8 mouse cellular contexts compared by ENCODE assay signal in the genomic region with DNA sequence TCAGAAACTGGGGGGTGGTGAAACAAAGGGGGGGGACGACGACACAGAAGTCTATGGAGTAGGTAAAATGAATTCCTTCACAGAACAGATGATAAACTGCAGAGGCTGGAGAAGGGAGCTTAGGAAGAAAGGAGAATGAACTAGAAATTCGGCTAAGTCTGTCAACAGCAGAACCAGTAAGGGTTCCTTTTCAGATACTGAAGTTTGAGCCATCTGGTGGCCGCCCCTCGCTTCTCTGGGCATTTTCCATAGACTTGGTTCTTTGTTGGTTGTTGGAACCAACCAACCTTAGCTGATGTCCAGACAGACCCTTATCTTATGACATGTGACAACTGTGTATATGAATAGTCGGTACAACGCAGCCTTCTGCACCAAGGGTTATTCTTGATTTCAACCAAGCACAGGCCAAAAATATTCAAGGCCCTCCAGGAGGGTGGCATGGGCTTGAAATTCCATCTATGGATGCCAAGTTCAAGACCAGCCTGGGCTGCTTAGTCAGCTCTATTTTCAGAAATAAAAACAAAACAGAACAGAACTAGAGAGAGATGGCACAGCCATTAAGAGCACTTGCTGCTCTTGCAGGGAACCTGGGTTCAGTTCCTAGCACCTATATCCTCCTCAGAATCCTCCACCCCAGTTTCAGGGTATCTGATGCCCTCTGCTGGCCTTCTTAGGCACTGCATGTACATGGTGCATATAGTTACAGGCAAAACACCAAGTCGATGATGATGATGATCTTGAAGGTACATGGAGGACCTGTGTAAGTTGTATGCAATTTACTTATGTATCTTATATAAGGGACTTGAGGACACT. TPM values are rescaled to one million over a fixed set of nuclear protein-coding genes. Genes with fewer than 3 reads are reported as not detected.
DNase-seq lines count a peak whose midpoint lies in the region; ATAC-seq lines count a peak whose summit lies in the region.

No protein-coding gene starts in this region.

- H3K4me1 ChIP-seq in kidney, embryonic 15.5 days: peaks cover 60% of the 10 kb centered on the region
- H3K4me1 ChIP-seq in heart, embryonic 14.5 days (ENCODE audit: control insufficient read depth in 2 of 2, insufficient read depth in 2 of 2, low read length in 2 of 2): peaks cover 15 to 49% of the 10 kb centered on the region in 2 experiments
- peaks cover 49% of the 10 kb centered on the region for H3K4me1 ChIP-seq in liver, embryonic 11.5 days (replicated peaks; ENCODE audit: control insufficient read depth, insufficient read depth, low read length)
- peaks cover 44% of the 10 kb centered on the region for H3K4me1 ChIP-seq in neural tube, embryonic 14.5 days (ENCODE audit: control insufficient read depth, insufficient read depth, low read length)

- H3K36me3 ChIP-seq in kidney, embryonic 15.5 days: peaks cover 28% of the 10 kb centered on the region
- H3K36me3 ChIP-seq in heart, embryonic 14.5 days (ENCODE audit: control insufficient read depth, insufficient read depth, low read length): peaks cover 51% of the 10 kb centered on the region
- H3K36me3 ChIP-seq in liver, embryonic 11.5 days (ENCODE audit: control insufficient read depth, insufficient read depth, low read length): peaks cover 4% of the 10 kb centered on the region; the same call in 1 of the 2 replicates
- peaks cover 16% of the 10 kb centered on the region for H3K36me3 ChIP-seq in neural tube, embryonic 14.5 days (ENCODE audit: control insufficient read depth, insufficient read depth, low read length)

- ATAC-seq in kidney, embryonic 15.5 days (replicated peaks; ENCODE audit: low FRiP score): no peak
- no peak for ATAC-seq in heart, embryonic 14.5 days (ENCODE audit: insufficient number of reproducible peaks, insufficient read depth, low FRiP score, low read depth)
- no peak for ATAC-seq in liver, embryonic 11.5 days (replicated peaks; ENCODE audit: low FRiP score)
- no peak for ATAC-seq in neural tube, embryonic 14.5 days (ENCODE audit: low read depth)

- peak overlapping the region; percentile 85 for H3K4me2 ChIP-seq in kidney, embryonic 15.5 days
- peak overlapping the region; percentile 92 for H3K4me2 ChIP-seq in heart, embryonic 14.5 days (ENCODE audit: low read length)
- H3K4me2 ChIP-seq in liver, embryonic 11.5 days: peak overlapping the region; percentile 97
- peak overlapping the region; percentile 94 for H3K4me2 ChIP-seq in neural tube, embryonic 14.5 days (ENCODE audit: low read depth, low read length)

- no peaks in the 10 kb centered on the region for H3K27me3 ChIP-seq in kidney, embryonic 15.5 days
- no peaks in the 10 kb centered on the region for H3K27me3 ChIP-seq in heart, embryonic 14.5 days (ENCODE audit: control insufficient read depth, insufficient read depth, low read length)
- H3K27me3 ChIP-seq in liver, embryonic 11.5 days (replicated peaks; ENCODE audit: control insufficient read depth, insufficient read depth, low read length): peaks cover 4% of the 10 kb centered on the region; the same call in 1 of the 2 replicates
- H3K27me3 ChIP-seq in neural tube, embryonic 14.5 days (ENCODE audit: control insufficient read depth, insufficient read depth, low read length): no peaks in the 10 kb centered on the region

- WGBS in kidney, embryonic 15.5 days: 83% methylated on average over 8 of the region's 8 CpGs
- 45% methylated on average over 8 of the region's 8 CpGs for WGBS in heart, embryonic 14.5 days
- 51% methylated on average over 8 of the region's 8 CpGs for WGBS in liver, embryonic 11.5 days
- WGBS in neural tube, embryonic 14.5 days: 85% methylated on average over 8 of the region's 8 CpGs

- H3K9ac ChIP-seq in kidney, embryonic 15.5 days: no peak overlapping the region
- H3K9ac ChIP-seq in heart, embryonic 14.5 days (ENCODE audit: low read length): peak overlapping the region; percentile 88
- H3K9ac ChIP-seq in liver, embryonic 11.5 days (ENCODE audit: low read depth, low read length): no peak overlapping the region; the same call in 1 of the 2 replicates
- H3K9ac ChIP-seq in neural tube, embryonic 14.5 days (replicated peaks; ENCODE audit: low read depth, low read length): peak overlapping the region; percentile 63; the same call in 1 of the 2 replicates

- no peak for DNase-seq in kidney, postnatal 14 days
- DNase-seq in R1 (ENCODE audit: low read depth, low spot score): peak; percentile 86
- no peak for DNase-seq in liver, embryonic 11.5 days (ENCODE audit: low spot score)
- DNase-seq in right cerebral cortex, adult 18-20 months: no peak
- no peak for DNase-seq in urinary bladder, postnatal 4 days (ENCODE audit: low spot score in 2 of 2)

- H3K27ac ChIP-seq in kidney, embryonic 15.5 days: peak overlapping the region; percentile 99
- peak overlapping the region; percentile 88 to 94 for H3K27ac ChIP-seq in heart, embryonic 14.5 days (replicated peaks in 1 of 2; ENCODE audit: control insufficient read depth in 1 of 2, insufficient read depth in 1 of 2, low read depth in 2 of 2, low read length in 2 of 2)
- peak overlapping the region; percentile 82 for H3K27ac ChIP-seq in liver, embryonic 11.5 days (ENCODE audit: low read depth, low read length)
- no peak overlapping the region for H3K27ac ChIP-seq in neural tube, embryonic 14.5 days (ENCODE audit: low read depth, low read length)

- H3K9me3 ChIP-seq in kidney, embryonic 15.5 days (replicated peaks): no peaks in the 10 kb centered on the region
- H3K9me3 ChIP-seq in heart, embryonic 14.5 days (ENCODE audit: control insufficient read depth, low read length): peaks cover 3% of the 10 kb centered on the region; the same call in 1 of the 2 replicates
- peaks cover 4% of the 10 kb centered on the region; the same call in 1 of the 2 replicates for H3K9me3 ChIP-seq in liver, embryonic 11.5 days (ENCODE audit: control insufficient read depth, low read length)
- H3K9me3 ChIP-seq in neural tube, embryonic 14.5 days (ENCODE audit: control insufficient read depth, low read length): no peaks in the 10 kb centered on the region

- H3K4me3 ChIP-seq in kidney, embryonic 15.5 days (replicated peaks): peak overlapping the region; percentile 65
- H3K4me3 ChIP-seq in heart, embryonic 14.5 days (ENCODE audit: control insufficient read depth in 1 of 2, insufficient read depth in 1 of 2, low read depth in 1 of 2, low read length in 2 of 2): peak overlapping the region; percentile 52 to 78
- H3K4me3 ChIP-seq in liver, embryonic 11.5 days (ENCODE audit: low read depth, low read length): peak overlapping the region; percentile 59
- peak overlapping the region; percentile 78; the same call in 1 of the 2 replicates for H3K4me3 ChIP-seq in neural tube, embryonic 14.5 days (ENCODE audit: low read depth, low read length)

RNA-seq across cellular contexts. Expression of a gene that starts 5.7 kb away (rescaled TPM):
- 20.8 and 23.2 TPM in 2 replicates for polyA plus RNA-seq in kidney, embryonic 15.5 days (2015; fragmentation: Nextera tagmentation; extraction: Ambion mirVana)
- polyA plus RNA-seq in heart, embryonic 14.5 days (2014; fragmentation: Nextera tagmentation; extraction: Ambion mirVana): 17.3 and 19.4 TPM in 2 replicates
- 22.0 and 23.1 TPM in 2 replicates for polyA plus RNA-seq in liver, embryonic 11.5 days (2014; fragmentation: Nextera tagmentation; extraction: Ambion mirVana)
- polyA plus RNA-seq in neural tube, embryonic 14.5 days (2014; fragmentation: Nextera tagmentation; extraction: Ambion mirVana): 18.0 and 27.3 TPM in 2 replicates

RNA-seq across cellular contexts. Expression of a gene that starts 8.5 kb away (rescaled TPM):
- polyA plus RNA-seq in kidney, embryonic 15.5 days (2015; fragmentation: Nextera tagmentation; extraction: Ambion mirVana): 40.9 and 42.4 TPM in 2 replicates
- 18.6 and 22.0 TPM in 2 replicates for polyA plus RNA-seq in heart, embryonic 14.5 days (2014; fragmentation: Nextera tagmentation; extraction: Ambion mirVana)
- polyA plus RNA-seq in liver, embryonic 11.5 days (2014; fragmentation: Nextera tagmentation; extraction: Ambion mirVana): 69.1 and 70.4 TPM in 2 replicates
- polyA plus RNA-seq in neural tube, embryonic 14.5 days (2014; fragmentation: Nextera tagmentation; extraction: Ambion mirVana): 22.4 and 37.5 TPM in 2 replicates

RNA-seq across cellular contexts. Expression of a gene that starts 10.0 kb away (rescaled TPM):
- 58.0 and 65.7 TPM in 2 replicates for polyA plus RNA-seq in kidney, embryonic 15.5 days (2015; fragmentation: Nextera tagmentation; extraction: Ambion mirVana)
- polyA plus RNA-seq in heart, embryonic 14.5 days (2014; fragmentation: Nextera tagmentation; extraction: Ambion mirVana): 44.0 and 44.9 TPM in 2 replicates
- polyA plus RNA-seq in liver, embryonic 11.5 days (2014; fragmentation: Nextera tagmentation; extraction: Ambion mirVana): 40.9 and 45.4 TPM in 2 replicates
- 15.7 and 16.9 TPM in 2 replicates for polyA plus RNA-seq in neural tube, embryonic 14.5 days (2014; fragmentation: Nextera tagmentation; extraction: Ambion mirVana)

RNA-seq across cellular contexts. Expression of a gene that starts 26.1 kb away (rescaled TPM):
- polyA plus RNA-seq in kidney, embryonic 15.5 days (2015; fragmentation: Nextera tagmentation; extraction: Ambion mirVana): 31.2 and 34.7 TPM in 2 replicates
- polyA plus RNA-seq in heart, embryonic 14.5 days (2014; fragmentation: Nextera tagmentation; extraction: Ambion mirVana): 28.7 and 28.9 TPM in 2 replicates
- 33.7 and 34.0 TPM in 2 replicates for polyA plus RNA-seq in liver, embryonic 11.5 days (2014; fragmentation: Nextera tagmentation; extraction: Ambion mirVana)
- polyA plus RNA-seq in neural tube, embryonic 14.5 days (2014; fragmentation: Nextera tagmentation; extraction: Ambion mirVana): 57.9 and 74.2 TPM in 2 replicates

RNA-seq across cellular contexts. Expression of a gene that starts 29.8 kb away (rescaled TPM):
- 16.5 TPM in 2 replicates for polyA plus RNA-seq in kidney, embryonic 15.5 days (2015; fragmentation: Nextera tagmentation; extraction: Ambion mirVana)
- polyA plus RNA-seq in heart, embryonic 14.5 days (2014; fragmentation: Nextera tagmentation; extraction: Ambion mirVana): 15.3 and 16.1 TPM in 2 replicates
- polyA plus RNA-seq in liver, embryonic 11.5 days (2014; fragmentation: Nextera tagmentation; extraction: Ambion mirVana): 19.6 and 23.3 TPM in 2 replicates
- polyA plus RNA-seq in neural tube, embryonic 14.5 days (2014; fragmentation: Nextera tagmentation; extraction: Ambion mirVana): 6.0 and 8.5 TPM in 2 replicates

Comparison
In these comparisons a context has a peak if more than half of its experiments do, and no peak if none do; other contexts are left out.
1. H3K9ac ChIP-seq: peak in heart, embryonic 14.5 days (single experiment) and neural tube, embryonic 14.5 days (single experiment); none in kidney, embryonic 15.5 days (single experiment) and liver, embryonic 11.5 days (single experiment).
2. Peak in every context shown above with its lines, with median percentiles within 50 percentile points of each other: H3K4me2 ChIP-seq and H3K4me3 ChIP-seq.